Mouse (Mus musculus) E14TG2a.4 (cell line): Measurements from ENCODE around the gene Hist1h2ae.
"Not testable (repeated sequence)": the region's sequence is repeated elsewhere in the genome, so short reads cannot be mapped to it uniquely, and the experiment has no call there.

Experiments used
- CTCF ChIP-seq: conservative IDR thresholded peaks from 2 replicates; pipeline ENCODE4 v1.5.1; 2014; ENCODE audit warnings: low read length
- NANOG ChIP-seq: IDR thresholded peaks from 2 replicates; pipeline ENCODE4 v1.6.1; 2014; ENCODE audit warnings: borderline replicate concordance, low read length, mixed read lengths
- POU5F1 ChIP-seq: IDR thresholded peaks from 2 replicates; pipeline ENCODE4 v1.6.1; 2014; ENCODE audit warnings: low read length, borderline replicate concordance

GRCm38 (mm10) chr13:23561883-23562659, 8.9 kb downstream of the Hist1h2ae start, which contains the start of gene Hist1h3e:
- not testable (repeated sequence) for TF ChIP-seq CTCF, NANOG, POU5F1
